Mouse (Mus musculus) megakaryocyte-erythroid progenitor cell, adult 5-6 weeks (primary cell): ENCODE data around the gene Nr1h3. TPM values are rescaled to one million over a fixed set of nuclear protein-coding genes. Genes with fewer than 3 reads are reported as not detected.

Experiments
- ATAC-seq: replicated peaks from 2 replicates; pipeline ENCODE4 v1.8.0; 2016; ENCODE audit warnings: mild to moderate bottlenecking, inconsistent platforms; ENCODE audit not compliant: severe bottlenecking, poor library complexity, low FRiP score, low TSS enrichment
- total RNA-seq, 2 experiments: library from RNA; stranded (forward) in 1 of 2; stranded (reverse) in 1 of 2; fragments of 200-1000, 215-1000 nt in 1 of 2; fragments of >200 nt in 1 of 2; fragmentation: Nextera tagmentation in 1 of 2; gene quantifications; 2 replicates each; pipeline ENCODE4 v1.2.3; 2014 to 2017

Gene Nr1h3
- total RNA-seq, 2 experiments from 2014 or later: not detected

GRCm38 (mm10) chr2:91151331-91151730 lies 51.3 kb downstream of the Nr1h3 start:
- ATAC-seq: no peak

- no peak for ATAC-seq
Observed at GRCm38 (mm10) chr2:91148101-91148500, 54.5 kb downstream of the Nr1h3 start.

- no peak for ATAC-seq
Observed at GRCm38 (mm10) chr2:91143401-91143800, 59.2 kb downstream of the Nr1h3 start.

- no peak for ATAC-seq
Observed at GRCm38 (mm10) chr2:91142920-91143319, 59.7 kb downstream of the Nr1h3 start.

GRCm38 (mm10) chr2:91139764-91140163 lies 62.9 kb downstream of the Nr1h3 start:
- ATAC-seq: no peak

GRCm38 (mm10) chr2:91139311-91139710 lies 63.3 kb downstream of the Nr1h3 start:
- ATAC-seq: no peak

- ATAC-seq: no peak
Observed at GRCm38 (mm10) chr2:91137481-91137880, 65.2 kb downstream of the Nr1h3 start.

- no peak for ATAC-seq
Observed at GRCm38 (mm10) chr2:91136513-91137412, 65.9 kb downstream of the Nr1h3 start.

Other genes starting within 250 kb of the Nr1h3 start
- gene Rapsn, start 167.2 kb downstream of the Nr1h3 start, total RNA-seq (2014; fragmentation: Nextera tagmentation): not detected in 2 replicates
- 0.80 TPM in 1 of 2 replicates, not detected in the other for gene Rapsn, start 167.2 kb downstream of the Nr1h3 start, total RNA-seq (2017)
- gene Psmc3, start 148.8 kb downstream of the Nr1h3 start, total RNA-seq (2014; fragmentation: Nextera tagmentation): 172 and 200 TPM in 2 replicates
- 297 and 355 TPM in 2 replicates for gene Psmc3, start 148.8 kb downstream of the Nr1h3 start, total RNA-seq (2017)
- 18.9 and 21.3 TPM in 2 replicates for gene Slc39a13, start 132.4 kb downstream of the Nr1h3 start, total RNA-seq (2014; fragmentation: Nextera tagmentation)
- 6.4 and 10.6 TPM in 2 replicates for gene Slc39a13, start 132.4 kb downstream of the Nr1h3 start, total RNA-seq (2017)
- 5.9 and 10.4 TPM in 2 replicates for gene Spi1, start 120.4 kb downstream of the Nr1h3 start, total RNA-seq (2014; fragmentation: Nextera tagmentation)
- gene Spi1, start 120.4 kb downstream of the Nr1h3 start, total RNA-seq (2017): 3.7 and 8.8 TPM in 2 replicates
- gene Mybpc3, start 84.7 kb downstream of the Nr1h3 start, total RNA-seq (2014; fragmentation: Nextera tagmentation): not detected in 2 replicates
- 0.42 TPM in 1 of 2 replicates, not detected in the other for gene Mybpc3, start 84.7 kb downstream of the Nr1h3 start, total RNA-seq (2017)
- gene Madd, start 19.0 kb downstream of the Nr1h3 start, total RNA-seq (2014; fragmentation: Nextera tagmentation): 35.5 and 48.2 TPM in 2 replicates
- 21.9 and 26.1 TPM in 2 replicates for gene Madd, start 19.0 kb downstream of the Nr1h3 start, total RNA-seq (2017)
- 10.9 and 11.4 TPM in 2 replicates for gene Acp2, start 51 bp upstream of the Nr1h3 start, total RNA-seq (2014; fragmentation: Nextera tagmentation)
- gene Acp2, start 51 bp upstream of the Nr1h3 start, total RNA-seq (2017): 8.8 and 21.9 TPM in 2 replicates
- gene Ddb2, start 34.1 kb upstream of the Nr1h3 start, total RNA-seq (2014; fragmentation: Nextera tagmentation): 16.9 and 32.3 TPM in 2 replicates
- gene Ddb2, start 34.1 kb upstream of the Nr1h3 start, total RNA-seq (2017): 7.8 and 10.3 TPM in 2 replicates
- 0.25 TPM in 1 of 2 replicates, not detected in the other for gene Pacsin3, start 53.1 kb upstream of the Nr1h3 start, total RNA-seq (2014; fragmentation: Nextera tagmentation)
- not detected in 2 replicates for gene Pacsin3, start 53.1 kb upstream of the Nr1h3 start, total RNA-seq (2017)
- 49.6 and 63.7 TPM in 2 replicates for gene Arfgap2, start 62.1 kb upstream of the Nr1h3 start, total RNA-seq (2014; fragmentation: Nextera tagmentation)
- 30.9 and 37.1 TPM in 2 replicates for gene Arfgap2, start 62.1 kb upstream of the Nr1h3 start, total RNA-seq (2017)
- 11.1 and 12.1 TPM in 2 replicates for gene 1110051M20Rik, start 241.9 kb upstream of the Nr1h3 start, total RNA-seq (2014; fragmentation: Nextera tagmentation)
- gene 1110051M20Rik, start 241.9 kb upstream of the Nr1h3 start, total RNA-seq (2017): 3.1 and 9.3 TPM in 2 replicates